Mouse (Mus musculus) lung, postnatal 0 days (tissue): ENCODE results near the gene Hist1h3h. TPM values are rescaled to one million over a fixed set of nuclear protein-coding genes. Genes with fewer than 3 reads are reported as not detected.
A peak's percentile ranks its signal among the peaks of the same experiment; 100 is the strongest.
"Not testable (repeated sequence)": the region's sequence is repeated elsewhere in the genome, so short reads cannot be mapped to it uniquely, and the experiment has no call there.

ENCODE experiments used
- ATAC-seq: fragments of 200-750 bp; cut with Nextera tagmentation; 2 replicates; pipeline ENCODE4 v1.8.0; 2017; ENCODE audit warnings: moderate library complexity
- DNase-seq: peaks from one replicate; pipeline ENCODE4 v3.0.0-alpha.2; 2016; ENCODE audit warnings: low spot score
- H3K27ac ChIP-seq: fragments of 300-500 bp; sonication (generic); 2 replicates; pipeline ENCODE4 v1.5.1; 2014; ENCODE audit warnings: antibody characterized with exemption, mild to moderate bottlenecking, low read length, mixed read lengths
- H3K27me3 ChIP-seq: fragments of 300-500 bp; sonication (generic); replicated peaks from 2 replicates; pipeline ENCODE4 v1.6.1; 2014; ENCODE audit warnings: low read length, mixed read lengths; ENCODE audit not compliant: insufficient read depth
- H3K36me3 ChIP-seq: fragments of 300-500 bp; sonication (generic); 2 replicates; pipeline ENCODE4 v1.6.1; 2014; ENCODE audit warnings: low read length, mixed read lengths; ENCODE audit not compliant: insufficient read depth
- H3K4me1 ChIP-seq: fragments of 300-500 bp; sonication (generic); 2 replicates; pipeline ENCODE4 v1.6.1; 2014; ENCODE audit warnings: antibody characterized with exemption, low read depth, low read length, mixed read lengths; ENCODE audit not compliant: insufficient read depth
- H3K4me2 ChIP-seq: fragments of 300-500 bp; sonication (generic); replicated peaks from 2 replicates; pipeline ENCODE4 v1.6.1; 2014; ENCODE audit warnings: low read depth, mild to moderate bottlenecking, low read length, moderate library complexity, mixed read lengths
- H3K4me3 ChIP-seq: fragments of 300-500 bp; sonication (generic); 2 replicates; pipeline ENCODE4 v1.5.1; 2014; ENCODE audit warnings: low read depth, low read length
- H3K9ac ChIP-seq: fragments of 300-500 bp; sonication (generic); replicated peaks from 2 replicates; pipeline ENCODE4 v1.6.1; 2014; ENCODE audit warnings: low read depth, mild to moderate bottlenecking
- H3K9me3 ChIP-seq: fragments of 300-500 bp; sonication (generic); 2 replicates; pipeline ENCODE4 v1.6.1; 2016; ENCODE audit warnings: low read length, mixed read lengths
- CTCF ChIP-seq: IDR thresholded peaks from 2 replicates; pipeline ENCODE4 v1.5.1; 2016; ENCODE audit warnings: antibody characterized with exemption, mild to moderate bottlenecking
- EP300 ChIP-seq: IDR thresholded peaks from 2 replicates; pipeline ENCODE4 v1.6.1; 2016; ENCODE audit warnings: antibody characterized with exemption, mild to moderate bottlenecking, control low read depth
- WGBS: fragments of 180-500 bp; shearing (Covaris S2); extraction: QIAGEN DNeasy Blood & Tissue Kit; methylation state at CpG from one replicate; pipeline ENCODE4 v1.1.7; 2014; 5-methylcytosine and 5-hydroxymethylcytosine counted together
- microRNA-seq: library from miRNA; unstranded; fragments of <30 nt; microRNA quantifications from one replicate; pipeline ENCODE4, GENCODE M21; 2016
- polyA plus RNA-seq: library from polyadenylated mRNA; unstranded; fragments of >200 nt; fragmentation: Nextera tagmentation; extraction: Ambion mirVana; gene quantifications from 2 replicates; pipeline ENCODE4 v1.2.1, GENCODE M21; 2015

Gene Hist1h3h
- polyA plus RNA-seq, 1 experiment from 2014 or later, result not detected

DNA sequence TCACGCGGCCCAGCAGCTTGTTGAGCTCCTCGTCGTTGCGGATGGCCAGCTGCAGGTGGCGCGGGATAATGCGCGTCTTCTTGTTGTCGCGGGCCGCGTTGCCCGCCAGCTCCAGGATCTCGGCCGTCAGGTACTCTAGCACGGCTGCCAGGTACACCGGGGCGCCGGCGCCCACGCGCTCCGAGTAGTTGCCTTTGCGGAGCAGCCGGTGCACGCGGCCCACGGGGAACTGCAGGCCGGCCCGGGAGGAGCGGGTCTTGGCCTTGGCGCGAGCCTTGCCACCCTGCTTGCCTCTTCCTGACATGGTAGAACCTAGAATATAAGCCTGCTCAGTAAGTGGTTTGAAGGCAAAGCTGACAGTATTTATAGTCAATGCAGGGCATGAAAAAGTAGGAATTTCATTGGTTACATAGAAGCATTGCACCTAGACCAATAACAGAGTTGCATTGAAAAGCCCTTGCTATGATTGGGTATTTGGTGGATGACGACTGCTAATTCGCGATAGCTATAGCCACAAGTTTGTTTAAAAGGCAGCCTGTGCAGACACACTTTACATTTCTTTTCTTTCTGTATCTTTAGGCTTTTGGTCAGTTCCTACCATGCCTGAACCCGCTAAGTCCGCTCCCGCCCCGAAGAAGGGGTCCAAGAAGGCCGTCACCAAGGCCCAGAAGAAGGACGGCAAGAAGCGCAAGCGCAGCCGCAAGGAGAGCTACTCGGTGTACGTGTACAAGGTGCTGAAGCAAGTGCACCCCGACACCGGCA is 36.2 kb downstream of the Hist1h3h start, which contains the start of the genes Hist1h2ak and Hist1h2bn:
Gene Hist1h2ak (minus strand): TSS at position 304 of the 762 bp plus-strand sequence.
Gene Hist1h2bn (plus strand): TSS at position 600 of the 762 bp plus-strand sequence.
- peak within 1 kb of the TSS; percentile 66 for H3K4me2 ChIP-seq
- not testable (repeated sequence) for H3K27me3 ChIP-seq, H3K36me3 ChIP-seq, H3K9me3 ChIP-seq, H3K4me1 ChIP-seq
- TF ChIP-seq CTCF, result peak; percentile 51
- TF ChIP-seq EP300, result 0 out of 2 replicates have a peak, but pooled peaks have one; percentile 33
- peak within 1 kb of the TSS; percentile 52 for H3K4me3 ChIP-seq
- H3K27ac ChIP-seq, result peak within 1 kb of the TSS; percentile 81
- peak within 1 kb of the TSS; percentile 26 for H3K9ac ChIP-seq
- DNase-seq, result peak; percentile 98
- peak; percentile 94 for ATAC-seq
- WGBS, result under 1% methylated on average over 28 of the region's 50 CpGs

DNA sequence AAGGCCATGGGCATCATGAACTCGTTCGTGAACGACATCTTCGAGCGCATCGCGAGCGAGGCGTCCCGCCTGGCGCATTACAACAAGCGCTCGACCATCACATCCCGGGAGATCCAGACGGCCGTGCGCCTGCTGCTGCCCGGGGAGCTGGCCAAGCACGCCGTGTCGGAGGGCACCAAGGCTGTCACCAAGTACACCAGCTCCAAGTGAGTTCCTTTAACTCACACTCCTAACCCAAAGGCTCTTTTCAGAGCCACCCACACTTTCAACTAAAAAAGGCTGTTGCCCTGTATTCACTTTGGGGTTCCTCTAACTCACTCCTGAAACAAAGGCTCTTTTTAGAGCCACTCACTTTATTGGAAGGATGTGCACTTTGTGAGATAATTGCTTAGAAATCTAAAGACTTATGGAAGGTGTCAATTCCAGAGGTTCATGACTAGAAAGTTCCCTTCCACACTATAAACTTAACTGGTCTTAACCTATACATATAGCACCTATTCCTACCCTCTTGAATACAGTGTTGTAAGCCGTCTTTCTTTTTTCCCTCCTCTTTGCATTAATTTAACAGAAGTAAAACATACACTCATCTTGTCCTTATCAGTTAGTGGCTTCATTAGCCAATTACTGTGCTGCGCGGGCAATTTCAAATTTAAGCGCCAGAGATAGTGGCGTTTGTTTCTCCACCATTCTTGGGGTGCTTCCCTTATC is 37.0 kb downstream of the Hist1h3h start:
- ATAC-seq, result peak; percentile 15; the same call in 1 of the 2 replicates
- Histone ChIP-seq H3K9ac (0 out of 2 replicates have a peak overlapping the region, but pooled peaks have one; percentile 9), H3K4me2 (peak overlapping the region; percentile 66), H3K27ac (peak overlapping the region; percentile 75; the same call in 1 of the 2 replicates), H3K4me3 (peak overlapping the region; percentile 52)
- not testable (repeated sequence) for H3K27me3 ChIP-seq, H3K36me3 ChIP-seq, H3K9me3 ChIP-seq, H3K4me1 ChIP-seq
- WGBS, result under 1% methylated on average over 9 of the region's 26 CpGs
- peak; percentile 58 for DNase-seq

DNA sequence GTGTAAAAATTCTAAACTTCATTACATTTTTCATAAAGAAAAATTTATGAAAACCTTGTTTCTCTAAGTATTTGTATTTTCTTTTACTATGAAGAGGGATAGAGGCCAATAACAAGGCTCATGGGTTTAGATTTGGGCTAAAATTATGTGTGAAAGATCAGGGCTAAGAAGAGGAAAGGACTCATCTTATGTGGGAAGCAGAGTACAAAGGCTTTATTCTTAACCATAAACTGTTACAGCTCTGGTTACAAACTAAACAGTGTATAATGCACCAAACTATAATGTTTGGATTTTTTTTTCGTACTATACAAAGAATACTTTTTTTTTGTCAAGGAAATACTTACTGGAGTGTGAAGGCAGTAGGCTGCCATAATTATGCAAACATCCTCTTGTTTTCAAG is 38.2 kb downstream of the Hist1h3h start:
- no peaks in the 10 kb centered on the region for H3K9me3 ChIP-seq
- no peaks in the 10 kb centered on the region; the same call in 1 of the 2 replicates for H3K4me1 ChIP-seq
- WGBS, result 42% methylated on average over 1 of the region's 1 CpGs
- no peak overlapping the region for H3K27ac ChIP-seq
- no peak overlapping the region for H3K4me3 ChIP-seq
- no peaks in the 10 kb centered on the region for H3K27me3 ChIP-seq
- no peaks in the 10 kb centered on the region for H3K36me3 ChIP-seq
- no peak overlapping the region for H3K4me2 ChIP-seq
- no peak for ATAC-seq
- no peak for TF ChIP-seq EP300
- TF ChIP-seq CTCF, result no peak
- no peak for DNase-seq
- H3K9ac ChIP-seq, result no peak overlapping the region

Small RNA genes within 50 kb of the gene (microRNA-seq; reads per million reads assigned to microRNA genes)
- gene Gm44357, result not detected
- gene Gm44367, result not detected
- not detected for gene Gm44454

Other genes with a start within 250 kb of the Hist1h3h start
- gene Nkapl, start 249.2 kb upstream of the Hist1h3h start, polyA plus RNA-seq, result 9.1 and 10.5 TPM in 2 replicates
- 5.1 and 5.2 TPM in 2 replicates for gene Zkscan4, start 238.8 kb upstream of the Hist1h3h start, polyA plus RNA-seq
- not detected in 2 replicates for gene Gm10065, start 238.2 kb upstream of the Hist1h3h start, polyA plus RNA-seq
- 0.31 and 0.39 TPM in 2 replicates for gene AK157302, start 222.4 kb upstream of the Hist1h3h start, polyA plus RNA-seq
- gene Gm11273, start 216.2 kb upstream of the Hist1h3h start, polyA plus RNA-seq, result 3.3 and 5.8 TPM in 2 replicates
- 3.1 and 3.4 TPM in 2 replicates for gene Zkscan8, start 186.5 kb upstream of the Hist1h3h start, polyA plus RNA-seq
- 0.06 TPM in 1 of 2 replicates, not detected in the other for gene Olfr1366, start 174.9 kb upstream of the Hist1h3h start, polyA plus RNA-seq
- 0.05 TPM in 1 of 2 replicates, not detected in the other for gene Olfr1535, start 157.8 kb upstream of the Hist1h3h start, polyA plus RNA-seq
- gene Olfr1364, start 135.9 kb upstream of the Hist1h3h start, polyA plus RNA-seq, result not detected in 2 replicates
- not detected in 2 replicates for gene Olfr1362, start 103.6 kb upstream of the Hist1h3h start, polyA plus RNA-seq
- gene Olfr11, start 75.1 kb upstream of the Hist1h3h start, polyA plus RNA-seq, result not detected in 2 replicates
- gene Olfr1361, start 54.3 kb upstream of the Hist1h3h start, polyA plus RNA-seq, result not detected in 2 replicates
- not detected in 2 replicates for gene Olfr1360, start 40.3 kb upstream of the Hist1h3h start, polyA plus RNA-seq
- gene Olfr1359, start 19.5 kb upstream of the Hist1h3h start, polyA plus RNA-seq, result not detected in 2 replicates
- not detected in 2 replicates for gene Hist1h2bl, start 1.5 kb upstream of the Hist1h3h start, polyA plus RNA-seq
- gene Hist1h2ai, start 1.2 kb upstream of the Hist1h3h start, polyA plus RNA-seq, result 5.4 TPM in 1 of 2 replicates, not detected in the other
- 0.66 and 0.67 TPM in 2 replicates for gene Hist1h2bm, start 4.4 kb downstream of the Hist1h3h start, polyA plus RNA-seq
- gene Hist1h4j, start 17.4 kb downstream of the Hist1h3h start, polyA plus RNA-seq, result not detected in 2 replicates
- 0.84 and 0.89 TPM in 2 replicates for gene Hist1h4k, start 32.8 kb downstream of the Hist1h3h start, polyA plus RNA-seq
- 7.5 and 9.4 TPM in 2 replicates for gene Hist1h2ak, start 36.2 kb downstream of the Hist1h3h start, polyA plus RNA-seq
- gene Hist1h2bn, start 36.5 kb downstream of the Hist1h3h start, polyA plus RNA-seq, result 1.1 and 1.3 TPM in 2 replicates
- 1.4 and 2.4 TPM in 2 replicates for gene Hist1h1b, start 63.0 kb downstream of the Hist1h3h start, polyA plus RNA-seq
- 14.5 and 16.9 TPM in 2 replicates for gene Hist1h3i, start 65.7 kb downstream of the Hist1h3h start, polyA plus RNA-seq
- gene Hist1h2an, start 69.6 kb downstream of the Hist1h3h start, polyA plus RNA-seq, result 1.3 TPM in 1 of 2 replicates, not detected in the other
- gene Hist1h2bp, start 69.8 kb downstream of the Hist1h3h start, polyA plus RNA-seq, result 0.61 and 0.95 TPM in 2 replicates
- 3.0 and 4.5 TPM in 2 replicates for gene Hist1h2bq, start 92.5 kb downstream of the Hist1h3h start, polyA plus RNA-seq
- not detected in 2 replicates for gene Hist1h2ao, start 92.8 kb downstream of the Hist1h3h start, polyA plus RNA-seq
- gene Hist1h4m, start 94.1 kb downstream of the Hist1h3h start, polyA plus RNA-seq, result 0.90 TPM in 1 of 2 replicates, not detected in the other
- 4.6 and 6.0 TPM in 2 replicates for gene Hist1h4n, start 114.5 kb downstream of the Hist1h3h start, polyA plus RNA-seq
- gene Hist1h2ap, start 115.8 kb downstream of the Hist1h3h start, polyA plus RNA-seq, result 382 and 386 TPM in 2 replicates
- 3.0 and 3.8 TPM in 2 replicates for gene Hist1h2br, start 116.1 kb downstream of the Hist1h3h start, polyA plus RNA-seq
- 2.5 and 3.4 TPM in 2 replicates for gene Zfp184, start 227.4 kb downstream of the Hist1h3h start, polyA plus RNA-seq